Mouse (Mus musculus): ENCODE data around the gene Art1. TPM values are rescaled to one million over a fixed set of nuclear protein-coding genes. Genes with fewer than 3 reads are reported as not detected.
A peak's percentile ranks its signal among the peaks of the same experiment; 100 is the strongest.

The Art1 gene
- total and polyA plus RNA-seq, 3 experiments: not detected

- peaks cover 6 to 9% of the 10 kb centered on the region in 2 experiments for H3K4me1 ChIP-seq (ENCODE audit: control insufficient read depth in 1 of 2, insufficient read depth in 2 of 2, low read length in 2 of 2)
- H3K27ac ChIP-seq (ENCODE audit: control insufficient read depth, low read depth, low read length): no peak overlapping the region
- H3K79me2 ChIP-seq (ENCODE audit: control insufficient read depth, insufficient read depth, low read length, poor library complexity): no peaks in the 10 kb centered on the region
- TF ChIP-seq MAZ (IDR thresholded peaks at IDR 0.05; ENCODE audit: low read depth, low read length) (no peak), USF1 (IDR thresholded peaks at IDR 0.05; ENCODE audit: low read depth, low read length) (peak; percentile 60; the same call in 1 of the 2 replicates)
- no peaks in the 10 kb centered on the region for H3K27me3 ChIP-seq (ENCODE audit: control insufficient read depth in 1 of 2, insufficient read depth in 2 of 2, low read length in 2 of 2)
- H3K9me3 ChIP-seq (replicated peaks; ENCODE audit: insufficient read depth, low read length): no peaks in the 10 kb centered on the region
- H3K4me3 ChIP-seq (ENCODE audit: control insufficient read depth in 1 of 2, insufficient read depth in 1 of 2, low read depth in 2 of 2, low read length in 2 of 2): no peak overlapping the region
- H3K36me3 ChIP-seq (ENCODE audit: control insufficient read depth in 1 of 2, insufficient read depth in 2 of 2, low read length in 2 of 2): peaks cover 0 to 3% of the 10 kb centered on the region in 2 experiments; a peak in 1 of 4 replicates
- H3K9ac ChIP-seq (ENCODE audit: control insufficient read depth, low read depth, low read length, poor library complexity, severe bottlenecking): no peak overlapping the region
- no peak for DNase-seq (ENCODE audit: low read depth, low spot score)
Measured at GRCm38 (mm10) chr7:102099760-102100661, 1.5 kb upstream of the Art1 start.

- Histone ChIP-seq H3K4me1 (ENCODE audit: control insufficient read depth in 1 of 2, insufficient read depth in 2 of 2, low read length in 2 of 2) (peaks cover 6 to 9% of the 10 kb centered on the region in 2 experiments), H3K9me3 (replicated peaks; ENCODE audit: insufficient read depth, low read length) (no peaks in the 10 kb centered on the region), H3K27ac (ENCODE audit: control insufficient read depth, low read depth, low read length) (no peak overlapping the region), H3K36me3 (ENCODE audit: control insufficient read depth in 1 of 2, insufficient read depth in 2 of 2, low read length in 2 of 2) (peaks cover 0 to 3% of the 10 kb centered on the region in 2 experiments; a peak in 1 of 4 replicates), H3K4me3 (ENCODE audit: control insufficient read depth in 1 of 2, insufficient read depth in 1 of 2, low read depth in 2 of 2, low read length in 2 of 2) (no peak overlapping the region), H3K9ac (ENCODE audit: control insufficient read depth, low read depth, low read length, poor library complexity, severe bottlenecking) (no peak overlapping the region), H3K79me2 (ENCODE audit: control insufficient read depth, insufficient read depth, low read length, poor library complexity) (no peaks in the 10 kb centered on the region), H3K27me3 (ENCODE audit: control insufficient read depth in 1 of 2, insufficient read depth in 2 of 2, low read length in 2 of 2) (no peaks in the 10 kb centered on the region)
- no peak for TF ChIP-seq SIN3A (IDR thresholded peaks at IDR 0.05; ENCODE audit: low read length)
- no peak for TF ChIP-seq ZKSCAN1 (IDR thresholded peaks at IDR 0.05; ENCODE audit: low read depth, low read length)
- no peak for TF ChIP-seq MYC (IDR thresholded peaks at IDR 0.05; ENCODE audit: low read depth, low read length)
- no peak for TF ChIP-seq TBP (IDR thresholded peaks at IDR 0.05; ENCODE audit: low read depth, low read length)
- no peak for TF ChIP-seq ELF1 (IDR thresholded peaks at IDR 0.05; ENCODE audit: low read depth, low read length)
- TF ChIP-seq SMC3 (IDR thresholded peaks at IDR 0.05; ENCODE audit: low read depth, low read length): no peak
- TF ChIP-seq USF1 (IDR thresholded peaks at IDR 0.05; ENCODE audit: low read depth, low read length): no peak
- no peak for TF ChIP-seq E2F4 (IDR thresholded peaks at IDR 0.05; ENCODE audit: borderline replicate concordance, low read depth, low read length)
- no peak for TF ChIP-seq NRF1 (IDR thresholded peaks at IDR 0.05; ENCODE audit: insufficient read depth, low read depth, low read length, poor library complexity, severe bottlenecking)
- TF ChIP-seq TCF12 (IDR thresholded peaks at IDR 0.05; ENCODE audit: low read depth, low read length): no peak
- TF ChIP-seq POLR2AphosphoS2 (IDR thresholded peaks at IDR 0.05; ENCODE audit: low read length): no peak
- TF ChIP-seq GATA1 (IDR thresholded peaks at IDR 0.05; ENCODE audit: low read depth, low read length): no peak
- TF ChIP-seq CTCF (IDR thresholded peaks at IDR 0.05 in 2 of 3, conservative IDR thresholded peaks at IDR 0.05 in 1 of 3; ENCODE audit: control insufficient read depth in 1 of 3, insufficient read depth in 1 of 3, low read depth in 2 of 3, low read length in 3 of 3, poor library complexity in 1 of 3, severe bottlenecking in 1 of 3): no peak
- TF ChIP-seq UBTF (IDR thresholded peaks at IDR 0.05; ENCODE audit: borderline replicate concordance, insufficient read depth, low read depth, low read length): no peak
- TF ChIP-seq KAT2A (conservative IDR thresholded peaks at IDR 0.05; ENCODE audit: low read depth, low read length): no peak
- no peak for DNase-seq (ENCODE audit: low read depth, low spot score)
Measured at GRCm38 (mm10) chr7:102100868-102101267, 675 bp upstream of the Art1 start.

Data from MEL (cell line).